Mouse (Mus musculus): Measurements from ENCODE around the gene A630089N07Rik. TPM values are rescaled to one million over a fixed set of nuclear protein-coding genes. Genes with fewer than 3 reads are reported as not detected.

Gene A630089N07Rik
- total RNA-seq (2023), result 10 to 100 TPM; 11.5 to 16.1 TPM

DNA sequence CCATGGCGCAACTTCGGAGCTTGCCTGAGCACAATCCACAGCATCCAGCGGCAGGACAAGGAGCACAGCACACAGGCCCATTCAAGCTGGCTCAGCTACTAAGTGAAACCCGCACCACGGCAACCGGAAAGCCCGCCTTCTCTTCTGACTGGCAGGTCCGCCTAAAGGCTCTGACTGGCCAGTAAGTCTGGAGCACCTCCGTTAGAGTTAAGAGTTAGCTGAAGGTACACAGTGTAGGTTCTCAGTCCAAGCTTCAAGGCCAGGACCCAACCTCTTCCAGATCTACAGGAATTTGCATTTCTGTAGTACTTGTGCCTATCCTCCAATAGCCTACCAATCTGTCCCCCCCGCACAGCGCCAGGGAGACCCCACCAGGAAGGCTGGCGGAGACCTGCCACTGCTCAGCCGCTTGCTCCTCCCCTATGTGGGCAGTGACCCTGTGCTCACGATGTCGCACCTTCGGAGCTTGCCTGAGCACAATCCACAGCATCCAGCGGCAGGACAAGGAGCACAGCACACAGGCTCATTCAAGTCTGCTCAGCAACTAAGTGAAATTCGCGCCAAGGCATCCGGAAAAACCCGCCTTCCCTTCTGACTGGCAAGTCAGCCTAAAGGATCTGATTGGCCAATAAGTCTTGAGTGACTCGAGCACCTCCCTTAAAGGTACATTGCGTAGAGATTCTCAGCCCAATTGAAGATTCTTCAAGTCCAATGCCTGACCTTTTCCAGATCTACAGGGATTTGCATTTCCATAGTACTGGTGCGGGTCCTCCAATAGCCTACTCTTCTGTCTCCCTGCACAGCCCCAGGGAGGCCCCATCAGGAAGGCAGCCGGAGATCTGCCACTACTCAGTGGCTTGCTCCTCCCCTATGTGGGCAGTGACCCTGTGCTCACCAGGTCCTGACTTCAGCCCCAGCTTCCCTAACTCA lies at the start of gene A630089N07Rik:
TSS of gene A630089N07Rik (minus strand) at position 562 of the 930 bp plus-strand sequence.

DNA sequence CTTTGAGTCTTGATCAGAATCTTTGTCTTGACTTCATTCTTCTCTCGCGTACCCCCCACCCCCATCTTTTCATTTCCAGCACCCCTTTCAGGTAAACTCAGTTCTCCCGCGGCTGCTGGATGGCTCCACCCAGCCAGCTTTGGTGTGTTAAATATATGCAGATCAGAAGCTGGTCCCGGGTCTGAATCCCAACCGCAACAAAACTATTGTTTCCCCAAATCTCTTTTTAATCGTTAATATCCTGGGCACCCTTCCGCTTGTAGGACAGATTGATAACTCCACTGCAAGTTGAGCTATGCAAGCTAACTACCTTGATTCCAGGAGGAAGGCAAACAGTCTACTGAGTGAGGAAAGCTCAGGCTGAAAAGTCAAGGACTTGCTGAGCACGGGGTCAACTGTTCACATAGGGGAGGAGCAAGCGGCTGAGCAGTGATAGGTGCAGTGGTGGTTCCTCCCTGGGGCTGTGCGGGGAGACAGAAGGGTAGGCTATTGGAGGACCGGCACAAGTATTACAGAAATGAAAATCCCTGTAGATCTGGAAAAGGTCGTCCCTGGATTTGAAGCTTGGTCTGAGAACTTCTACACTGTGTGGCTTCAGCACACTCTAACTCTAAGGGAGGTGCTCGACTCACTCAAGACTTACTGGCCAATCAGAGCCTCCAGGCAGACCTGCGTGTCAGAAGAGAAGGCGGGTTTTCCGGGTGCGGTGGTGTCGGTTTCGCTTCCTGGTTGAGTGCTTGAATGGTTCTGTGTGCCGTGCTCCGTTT lies 85.5 kb downstream of the A630089N07Rik start, which contains the start of gene B230307C23Rik:
TSS of gene B230307C23Rik (plus strand) at position 700 of the 767 bp plus-strand sequence.

GRCm38 (mm10) chr16:97962151-97962948 lies 119.9 kb downstream of the A630089N07Rik start, which contains the start of the genes C2cd2 and Zbtb21:
TSS of gene C2cd2 (minus strand) at chr16:97962598.
TSS of gene Zbtb21 (minus strand) at chr16:97962622.

Other genes with a start within 250 kb of the A630089N07Rik start
- 10 to 100 TPM; 35.2 to 49.4 TPM for gene Prdm15, start 230.6 kb downstream of the A630089N07Rik start, total RNA-seq (2023)
- 10 to 100 TPM; 15.6 to 17.0 TPM for gene C2cd2, start 119.9 kb downstream of the A630089N07Rik start, total RNA-seq (2023)
- 100 to 1,000 TPM in 1 of 2 experiments, 10 to 100 TPM in 1; 86.4 to 103 TPM for gene Zbtb21, start 119.8 kb downstream of the A630089N07Rik start, total RNA-seq (2023)
- gene B230307C23Rik, start 85.1 kb downstream of the A630089N07Rik start, total RNA-seq (2023), result 10 to 100 TPM; 30.5 to 49.3 TPM